Mouse (Mus musculus): ENCODE results near the gene 2010111I01Rik.

Gene 2010111I01Rik

GRCm38 (mm10) chr13:63112598-63113372 lies 148.1 kb downstream of the 2010111I01Rik start:
- DNase-seq (ENCODE audit: low read depth): peak; percentile 46

GRCm38 (mm10) chr13:63113881-63114301 lies 149.2 kb downstream of the 2010111I01Rik start:
- no peak for DNase-seq (ENCODE audit: low read depth)

GRCm38 (mm10) chr13:63115187-63115784 lies 150.6 kb downstream of the 2010111I01Rik start:
- DNase-seq (ENCODE audit: low read depth): no peak

GRCm38 (mm10) chr13:63117495-63118184 lies 152.9 kb downstream of the 2010111I01Rik start:
- DNase-seq (ENCODE audit: low read depth): no peak

- no peak for DNase-seq (ENCODE audit: low read depth)
Measured at GRCm38 (mm10) chr13:63118682-63119081, 154.0 kb downstream of the 2010111I01Rik start.

GRCm38 (mm10) chr13:63120296-63120695 lies 155.6 kb downstream of the 2010111I01Rik start:
- DNase-seq (ENCODE audit: low read depth): no peak

- no peak for DNase-seq (ENCODE audit: low read depth)
Measured at GRCm38 (mm10) chr13:63121747-63122146, 157.1 kb downstream of the 2010111I01Rik start.

GRCm38 (mm10) chr13:63126206-63126605 lies 161.5 kb downstream of the 2010111I01Rik start:
- DNase-seq (ENCODE audit: low read depth): no peak

- no peak for DNase-seq (ENCODE audit: low read depth)
Measured at GRCm38 (mm10) chr13:63127516-63127915, 162.8 kb downstream of the 2010111I01Rik start.

GRCm38 (mm10) chr13:63134879-63135421 lies 170.3 kb downstream of the 2010111I01Rik start:
- DNase-seq (ENCODE audit: low read depth): no peak

- no peak for DNase-seq (ENCODE audit: low read depth)
Measured at GRCm38 (mm10) chr13:63135994-63136393, 171.3 kb downstream of the 2010111I01Rik start.

- peak; percentile 65 for DNase-seq (ENCODE audit: low read depth)
Measured at GRCm38 (mm10) chr13:63136775-63137174, 172.1 kb downstream of the 2010111I01Rik start.

- DNase-seq (ENCODE audit: low read depth): peak; percentile 14
Measured at GRCm38 (mm10) chr13:63138376-63139048, 173.8 kb downstream of the 2010111I01Rik start.

- no peak for DNase-seq (ENCODE audit: low read depth)
Measured at GRCm38 (mm10) chr13:63139463-63140226, 175.0 kb downstream of the 2010111I01Rik start.

- DNase-seq (ENCODE audit: low read depth): no peak
Measured at GRCm38 (mm10) chr13:63140784-63141183, 176.1 kb downstream of the 2010111I01Rik start.

- peak; percentile 59 for DNase-seq (ENCODE audit: low read depth)
Measured at GRCm38 (mm10) chr13:63141275-63141674, 176.6 kb downstream of the 2010111I01Rik start.

GRCm38 (mm10) chr13:63146604-63147188 lies 182.0 kb downstream of the 2010111I01Rik start:
- DNase-seq (ENCODE audit: low read depth): no peak

GRCm38 (mm10) chr13:63148157-63148556 lies 183.5 kb downstream of the 2010111I01Rik start:
- no peak for DNase-seq (ENCODE audit: low read depth)

- no peak for DNase-seq (ENCODE audit: low read depth)
Measured at GRCm38 (mm10) chr13:63150470-63151020, 185.9 kb downstream of the 2010111I01Rik start.

- no peak for DNase-seq (ENCODE audit: low read depth)
Measured at GRCm38 (mm10) chr13:63151028-63151738, 186.5 kb downstream of the 2010111I01Rik start.
